Mouse (Mus musculus) mature B cell (primary cell): ENCODE data around the gene Zfp110.

Experiments
- in situ Hi-C: fragments of 300-500 bp; cut with MboI; formaldehyde crosslinking; loops from 2 replicates; pipeline ENCODE4 v1.14.3; 2019

The Zfp110 gene

DNA sequence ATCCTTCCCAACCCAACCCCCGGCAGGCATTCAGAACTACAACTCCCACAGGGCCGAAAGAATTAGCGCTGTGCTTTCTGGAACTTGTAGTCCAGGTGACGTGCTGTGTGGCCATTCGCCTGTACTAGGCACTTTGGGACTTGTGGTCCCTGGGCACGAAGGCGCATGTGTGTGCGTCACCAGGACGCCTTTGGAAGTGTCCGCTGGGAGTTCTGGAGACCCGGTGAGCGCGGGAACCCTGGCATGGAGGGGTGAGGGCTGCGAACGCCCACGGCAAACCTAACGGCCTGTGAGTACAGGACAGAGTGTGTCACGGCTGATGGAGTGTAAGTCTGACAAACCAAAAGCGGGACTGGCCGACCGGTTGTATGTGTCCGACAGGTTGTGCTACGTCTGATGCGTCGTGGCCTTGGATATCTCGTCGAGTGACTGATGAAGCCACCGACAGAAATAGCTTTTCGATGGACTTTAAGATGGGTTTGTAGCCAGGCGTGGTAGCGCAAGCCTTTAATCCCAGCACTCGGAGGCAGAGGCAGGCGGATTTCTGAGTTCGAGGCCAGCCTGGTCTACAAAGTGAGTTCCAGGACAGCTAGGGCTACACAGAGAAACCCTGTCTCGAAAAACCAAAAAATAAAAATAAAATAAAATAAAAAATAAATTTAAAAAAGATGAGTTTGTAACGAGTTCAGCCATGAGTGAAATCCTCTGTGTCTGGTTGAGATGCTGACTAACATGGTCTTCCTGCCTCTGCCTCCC lies 63.3 kb downstream of the Zfp110 start, which contains the start of gene Zscan22:
Zscan22 (plus strand) TSS at position 161 of the 756 bp plus-strand sequence.
- in situ Hi-C loops = no loop called here
